ENCODE assay signal across 31 mouse cellular contexts in genomic region chr15:9096865-9097264, GRCm38 (mm10).
"Had no signal": no experiment of that assay in that cellular context is flagged by ENCODE, and none has a peak within 500 bp of the region (broad histone marks: within the 10 kb centered on the region; RNA-seq: fewer than 3 reads in every experiment).

No protein-coding gene starts in this region.

- ATAC-seq: liver, embryonic 12.5 days; liver, postnatal 0 days; lung, postnatal 0 days; midbrain, embryonic 13.5 days; midbrain, embryonic 15.5 days; midbrain, embryonic 16.5 days had no signal

- H3K4me2 ChIP-seq: limb, embryonic 12.5 days; limb, embryonic 13.5 days; limb, embryonic 15.5 days; liver, embryonic 11.5 days; liver, embryonic 12.5 days; liver, embryonic 13.5 days; liver, embryonic 15.5 days; lung, embryonic 14.5 days; lung, embryonic 15.5 days; midbrain, embryonic 11.5 days; midbrain, embryonic 12.5 days; midbrain, embryonic 13.5 days; midbrain, embryonic 15.5 days had no signal

- H3K27ac ChIP-seq: limb, embryonic 10.5 days; limb, embryonic 12.5 days; limb, embryonic 13.5 days; limb, embryonic 15.5 days; liver, embryonic 12.5 days; liver, embryonic 13.5 days; liver, embryonic 14.5 days; liver, embryonic 15.5 days; lung, embryonic 15.5 days; macrophage; midbrain, embryonic 10.5 days; midbrain, embryonic 12.5 days; midbrain, embryonic 13.5 days; midbrain, embryonic 15.5 days had no signal

- H3K9me3 ChIP-seq: limb, embryonic 10.5 days; limb, embryonic 12.5 days; limb, embryonic 13.5 days; limb, embryonic 15.5 days; liver, embryonic 12.5 days; liver, embryonic 13.5 days; liver, embryonic 15.5 days; lung, embryonic 15.5 days; megakaryocyte, embryonic 14.5 days; midbrain, embryonic 10.5 days; midbrain, embryonic 12.5 days; midbrain, embryonic 13.5 days; midbrain, embryonic 15.5 days had no signal

- H3K9ac ChIP-seq: limb, embryonic 12.5 days; limb, embryonic 13.5 days; limb, embryonic 15.5 days; liver, embryonic 12.5 days; liver, embryonic 13.5 days; liver, embryonic 14.5 days; liver, embryonic 15.5 days; liver, postnatal 0 days; lung, embryonic 14.5 days; lung, embryonic 15.5 days; midbrain, embryonic 12.5 days; midbrain, embryonic 13.5 days; midbrain, embryonic 15.5 days had no signal

- H3K4me3 ChIP-seq: limb, embryonic 10.5 days; limb, embryonic 12.5 days; limb, embryonic 13.5 days; limb, embryonic 15.5 days; liver, embryonic 12.5 days; liver, embryonic 13.5 days; liver, embryonic 15.5 days; lung, embryonic 15.5 days; megakaryocyte, embryonic 14.5 days; midbrain, embryonic 10.5 days; midbrain, embryonic 12.5 days; midbrain, embryonic 13.5 days; midbrain, embryonic 15.5 days; myocyte had no signal

- H3K27me3 ChIP-seq: limb, embryonic 12.5 days; limb, embryonic 13.5 days; limb, embryonic 15.5 days; liver, embryonic 12.5 days; liver, embryonic 13.5 days; liver, embryonic 15.5 days; lung, embryonic 15.5 days; megakaryocyte, embryonic 14.5 days; midbrain, embryonic 12.5 days; midbrain, embryonic 13.5 days; midbrain, embryonic 15.5 days had no signal

- DNase-seq: left cerebral cortex, postnatal 4 days; liver; liver, embryonic 13.5 days; liver, postnatal 0 days; lung, adult 18-20 months; lung, adult 2 months; lung, embryonic 14.5 days; lung, postnatal 10 days; lung, postnatal 14 days; lung, postnatal 36 days; lung, postnatal 4 days; midbrain, embryonic 14.5 days had no signal
